Mouse (Mus musculus) liver, adult (tissue): Measurements from ENCODE around the gene Csrp1.

Experiments
- GATA4 ChIP-seq: IDR thresholded peaks from 2 replicates; pipeline ENCODE4 v1.6.1; 2014; ENCODE audit warnings: mild to moderate bottlenecking, low read length; ENCODE audit not compliant: insufficient replicate concordance

Gene Csrp1

GRCm38 (mm10) chr1:135794216-135795134, 74.6 kb downstream of the Csrp1 start:
- TF ChIP-seq GATA4: no peak

GRCm38 (mm10) chr1:135798492-135798891, 78.6 kb downstream of the Csrp1 start:
- no peak for TF ChIP-seq GATA4

- no peak for TF ChIP-seq GATA4
Measured at GRCm38 (mm10) chr1:135799109-135799627, 79.3 kb downstream of the Csrp1 start.

- no peak for TF ChIP-seq GATA4
Measured at GRCm38 (mm10) chr1:135800192-135800950, 80.5 kb downstream of the Csrp1 start.
